Mouse (Mus musculus) forebrain, embryonic 13.5 days (tissue): ENCODE measurements at regions not wholly inside any gene's neighbourhood (a gene's known extent, or its start where the extent isn't known, plus 50 kb on each side); places are given as distances from the start of the nearest gene placed in this dataset.

ENCODE experiments used
- ATAC-seq: fragments of 200-750 bp; cut with Nextera tagmentation; 2 replicates; pipeline ENCODE4 v1.8.0; 2017
- H3K27ac ChIP-seq: fragments of 300-500 bp; sonication (generic); 2 replicates; pipeline ENCODE4 v1.5.1; 2015; ENCODE audit warnings: inconsistent platforms, mild to moderate bottlenecking, moderate library complexity
- H3K27me3 ChIP-seq: fragments of 300-500 bp; sonication (generic); 2 replicates; pipeline ENCODE4 v1.6.1; 2015; ENCODE audit warnings: mild to moderate bottlenecking, inconsistent platforms
- H3K36me3 ChIP-seq: fragments of 300-500 bp; sonication (generic); 2 replicates; pipeline ENCODE4 v1.6.1; 2015; ENCODE audit warnings: mild to moderate bottlenecking, inconsistent platforms; ENCODE audit not compliant: poor library complexity, severe bottlenecking
- H3K4me1 ChIP-seq: fragments of 300-500 bp; sonication (generic); 2 replicates; pipeline ENCODE4 v1.6.1; 2015; ENCODE audit warnings: inconsistent platforms
- H3K4me2 ChIP-seq: fragments of 300-500 bp; sonication (generic); 2 replicates; pipeline ENCODE4 v1.6.1; 2015; ENCODE audit warnings: inconsistent platforms, mild to moderate bottlenecking, moderate library complexity
- H3K4me3 ChIP-seq: fragments of 300-500 bp; sonication (generic); 2 replicates; pipeline ENCODE4 v1.5.1; 2015; ENCODE audit warnings: mild to moderate bottlenecking, inconsistent platforms
- H3K9ac ChIP-seq: fragments of 300-500 bp; sonication (generic); 2 replicates; pipeline ENCODE4 v1.6.1; 2015; ENCODE audit warnings: mild to moderate bottlenecking, inconsistent platforms
- H3K9me3 ChIP-seq: fragments of 300-500 bp; sonication (generic); replicated peaks from 2 replicates; pipeline ENCODE4 v1.6.1; 2016; ENCODE audit warnings: inconsistent platforms
- WGBS: fragments of 180-500 bp; shearing (Covaris S2); methylation state at CpG from one replicate; pipeline ENCODE4 v1.1.7; 2015; 5-methylcytosine and 5-hydroxymethylcytosine counted together

DNA sequence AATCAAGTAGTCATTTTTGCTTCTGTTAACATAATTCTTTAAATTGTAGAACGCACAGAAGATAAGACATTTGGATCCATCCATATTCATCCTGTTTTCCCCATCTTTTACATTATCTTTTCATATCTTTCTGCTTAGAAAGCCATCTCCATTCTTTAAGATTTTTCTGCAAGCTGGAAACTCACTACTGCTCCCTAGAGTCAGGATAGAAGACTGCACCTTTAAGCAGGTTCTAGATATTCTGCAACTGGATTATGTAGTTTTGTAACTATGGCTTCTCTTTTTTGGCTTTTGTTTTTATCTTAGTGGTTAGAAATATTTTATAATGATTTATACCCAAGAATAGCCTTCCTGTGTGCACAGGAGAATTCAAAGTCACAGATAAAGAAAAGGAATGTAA lies 1225.9 kb downstream of the Fam181b start:
- no peaks in the 10 kb centered on the region for H3K36me3 ChIP-seq
- no peaks in the 10 kb centered on the region for H3K4me1 ChIP-seq
- no peak for ATAC-seq
- WGBS = 77% methylated on average over 1 of the region's 1 CpGs
- no peaks in the 10 kb centered on the region for H3K27me3 ChIP-seq
- H3K27ac ChIP-seq = no peak overlapping the region
- H3K9ac ChIP-seq = no peak overlapping the region
- no peaks in the 10 kb centered on the region for H3K9me3 ChIP-seq
- H3K4me2 ChIP-seq = no peak overlapping the region
- no peak overlapping the region for H3K4me3 ChIP-seq

DNA sequence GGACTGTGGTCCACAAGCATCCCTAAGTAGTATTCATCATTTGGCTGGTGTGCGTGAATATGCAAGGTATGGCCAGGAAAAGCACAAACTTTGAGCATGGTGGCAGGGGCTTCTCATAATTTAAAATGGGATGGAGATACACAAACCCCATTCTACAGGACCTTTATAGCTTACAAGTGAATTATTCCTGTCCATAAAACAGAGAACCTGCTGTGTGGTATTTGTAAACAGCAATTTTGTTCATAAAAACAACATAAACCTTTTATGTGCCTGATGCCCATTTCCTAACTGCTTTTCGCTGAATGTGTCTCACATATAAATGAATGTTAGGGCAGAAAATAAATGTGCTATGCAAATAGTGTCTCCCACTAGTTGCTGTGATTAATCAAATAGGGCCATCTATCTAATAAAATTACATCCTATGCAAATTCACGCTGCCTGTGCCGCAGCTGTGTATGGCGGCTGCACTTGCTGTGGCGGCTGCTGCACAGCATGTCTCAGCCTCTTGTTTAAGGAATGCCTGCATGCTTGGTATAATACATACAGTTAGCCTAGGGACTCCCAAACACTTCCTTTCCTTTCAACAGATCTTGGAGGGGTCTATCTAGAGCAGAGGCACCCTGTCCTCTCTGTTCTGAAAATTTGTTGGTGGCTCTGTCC lies 1235.4 kb downstream of the Fam181b start:
- no peak overlapping the region for H3K9ac ChIP-seq
- 93% methylated on average over 6 of the region's 6 CpGs for WGBS

DNA sequence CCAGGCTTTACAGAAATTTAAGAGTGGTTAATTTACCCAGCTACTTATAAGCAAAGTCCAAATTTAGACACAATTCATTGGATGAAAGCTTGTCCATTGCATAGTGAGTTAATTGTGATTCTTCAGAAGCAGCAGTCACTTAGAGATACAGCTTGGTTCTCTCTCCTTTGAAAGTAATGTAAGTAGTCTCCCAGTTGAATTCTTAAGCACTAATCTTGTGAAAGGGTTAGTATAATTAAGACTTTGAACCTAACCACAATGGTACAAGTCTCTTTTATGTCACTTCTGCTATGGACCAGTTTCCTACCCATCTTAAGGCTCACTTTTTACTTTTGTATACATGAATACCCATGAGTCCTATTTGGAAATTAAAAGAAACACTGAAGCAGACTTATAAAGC lies 1252.9 kb downstream of the Fam181b start:
- no peak overlapping the region for H3K4me3 ChIP-seq
- H3K9ac ChIP-seq = no peak overlapping the region
- no peak overlapping the region for H3K4me2 ChIP-seq
- no peak overlapping the region for H3K27ac ChIP-seq
- ATAC-seq = peak; percentile 16; the same call in 1 of the 2 replicates
- no peaks in the 10 kb centered on the region for H3K9me3 ChIP-seq
- H3K36me3 ChIP-seq = no peaks in the 10 kb centered on the region
- H3K4me1 ChIP-seq = peaks cover 5% of the 10 kb centered on the region; the same call in 1 of the 2 replicates
- H3K27me3 ChIP-seq = no peaks in the 10 kb centered on the region

More for the DNA sequence above, 1235.4 kb downstream of the Fam181b start:
- ATAC-seq = no peak
- Histone ChIP-seq H3K4me3 (no peak overlapping the region), H3K27ac (no peak overlapping the region), H3K4me1 (no peaks in the 10 kb centered on the region), H3K36me3 (no peaks in the 10 kb centered on the region), H3K9me3 (no peaks in the 10 kb centered on the region), H3K4me2 (no peak overlapping the region), H3K27me3 (no peaks in the 10 kb centered on the region)
